Mouse (Mus musculus) cortical plate, adult 2 months (tissue): Measurements from ENCODE around the gene Foxi3.

Experiments used
- CTCF ChIP-seq: fragments of 200-500 bp; IDR thresholded peaks from 2 replicates; pipeline ENCODE4 v1.5.1; 2011; ENCODE audit warnings: mild to moderate bottlenecking, control low read depth, low read length; ENCODE audit not compliant: insufficient read depth; ENCODE audit errors: extremely low read depth
- POLR2A ChIP-seq: fragments of 200-500 bp; IDR thresholded peaks from 2 replicates; pipeline ENCODE4 v1.6.1; 2011; ENCODE audit warnings: mild to moderate bottlenecking, low read length, control low read depth; ENCODE audit not compliant: insufficient read depth; ENCODE audit errors: extremely low read depth

GRCm38 (mm10) chr6:70973066-70973465 is 16.7 kb downstream of the Foxi3 start:
- TF ChIP-seq CTCF = no peak
- no peak for TF ChIP-seq POLR2A
